Mouse (Mus musculus): ENCODE measurements around the gene Syt12. TPM values are rescaled to one million over a fixed set of nuclear protein-coding genes. Genes with fewer than 3 reads are reported as not detected.

Syt12 gene
- polyA plus RNA-seq, 1 experiment from 2014 or later, result 2.4 TPM

GRCm38 (mm10) chr19:4430091-4430620 is 47.1 kb downstream of the Syt12 start:
- H3K27me3 ChIP-seq (ENCODE audit: control insufficient read depth, insufficient read depth, low read length), result no peaks in the 10 kb centered on the region
- no peak overlapping the region for H3K4me2 ChIP-seq (replicated peaks; ENCODE audit: low read depth, low read length)
- H3K27ac ChIP-seq (ENCODE audit: low read depth, low read length), result no peak overlapping the region
- H3K4me3 ChIP-seq (ENCODE audit: low read length), result no peak overlapping the region
- no peaks in the 10 kb centered on the region for H3K9me3 ChIP-seq (ENCODE audit: control insufficient read depth, low read length)
- no peak overlapping the region for H3K9ac ChIP-seq (ENCODE audit: low read depth, low read length)
- no peaks in the 10 kb centered on the region for H3K4me1 ChIP-seq (ENCODE audit: control insufficient read depth, insufficient read depth, low read length)
- 94% methylated on average over 4 of the region's 4 CpGs for WGBS
- H3K36me3 ChIP-seq (ENCODE audit: control insufficient read depth, insufficient read depth, low read length), result peaks cover 38% of the 10 kb centered on the region
- no peak for ATAC-seq (ENCODE audit: low FRiP score, low TSS enrichment)

- no peaks in the 10 kb centered on the region for H3K27me3 ChIP-seq (ENCODE audit: control insufficient read depth, insufficient read depth, low read length)
- peaks cover 36% of the 10 kb centered on the region for H3K36me3 ChIP-seq (ENCODE audit: control insufficient read depth, insufficient read depth, low read length)
- H3K27ac ChIP-seq (ENCODE audit: low read depth, low read length), result no peak overlapping the region
- no peak overlapping the region for H3K9ac ChIP-seq (ENCODE audit: low read depth, low read length)
- H3K4me3 ChIP-seq (ENCODE audit: low read length), result no peak overlapping the region
- no peak overlapping the region for H3K4me2 ChIP-seq (replicated peaks; ENCODE audit: low read depth, low read length)
- no peaks in the 10 kb centered on the region for H3K4me1 ChIP-seq (ENCODE audit: control insufficient read depth, insufficient read depth, low read length)
- H3K9me3 ChIP-seq (ENCODE audit: control insufficient read depth, low read length), result no peaks in the 10 kb centered on the region
- ATAC-seq (ENCODE audit: low FRiP score, low TSS enrichment), result no peak
- WGBS, result 79% methylated on average over 19 of the region's 19 CpGs
Measured at GRCm38 (mm10) chr19:4425610-4426366, 51.5 kb downstream of the Syt12 start.

- Histone ChIP-seq H3K4me1 (ENCODE audit: control insufficient read depth, insufficient read depth, low read length) (no peaks in the 10 kb centered on the region), H3K27ac (ENCODE audit: low read depth, low read length) (no peak overlapping the region), H3K4me2 (replicated peaks; ENCODE audit: low read depth, low read length) (no peak overlapping the region), H3K9ac (ENCODE audit: low read depth, low read length) (no peak overlapping the region), H3K27me3 (ENCODE audit: control insufficient read depth, insufficient read depth, low read length) (no peaks in the 10 kb centered on the region), H3K36me3 (ENCODE audit: control insufficient read depth, insufficient read depth, low read length) (peaks cover 29% of the 10 kb centered on the region), H3K4me3 (ENCODE audit: low read length) (no peak overlapping the region), H3K9me3 (ENCODE audit: control insufficient read depth, low read length) (no peaks in the 10 kb centered on the region)
- WGBS, result 78% methylated on average over 3 of the region's 3 CpGs
- ATAC-seq (ENCODE audit: low FRiP score, low TSS enrichment), result no peak
Measured at GRCm38 (mm10) chr19:4423021-4423420, 54.2 kb downstream of the Syt12 start.

- Histone ChIP-seq H3K4me2 (replicated peaks; ENCODE audit: low read depth, low read length) (no peak overlapping the region), H3K9ac (ENCODE audit: low read depth, low read length) (no peak overlapping the region), H3K36me3 (ENCODE audit: control insufficient read depth, insufficient read depth, low read length) (peaks cover 26% of the 10 kb centered on the region), H3K4me1 (ENCODE audit: control insufficient read depth, insufficient read depth, low read length) (no peaks in the 10 kb centered on the region), H3K9me3 (ENCODE audit: control insufficient read depth, low read length) (no peaks in the 10 kb centered on the region), H3K27me3 (ENCODE audit: control insufficient read depth, insufficient read depth, low read length) (no peaks in the 10 kb centered on the region), H3K27ac (ENCODE audit: low read depth, low read length) (no peak overlapping the region), H3K4me3 (ENCODE audit: low read length) (no peak overlapping the region)
- no peak for ATAC-seq (ENCODE audit: low FRiP score, low TSS enrichment)
- 94% methylated on average over 3 of the region's 3 CpGs for WGBS
Measured at GRCm38 (mm10) chr19:4422581-4422980, 54.7 kb downstream of the Syt12 start.

GRCm38 (mm10) chr19:4420153-4420910 is 56.9 kb downstream of the Syt12 start:
- Histone ChIP-seq H3K4me1 (ENCODE audit: control insufficient read depth, insufficient read depth, low read length) (no peaks in the 10 kb centered on the region), H3K9me3 (ENCODE audit: control insufficient read depth, low read length) (no peaks in the 10 kb centered on the region), H3K4me3 (ENCODE audit: low read length) (no peak overlapping the region), H3K27me3 (ENCODE audit: control insufficient read depth, insufficient read depth, low read length) (no peaks in the 10 kb centered on the region), H3K27ac (ENCODE audit: low read depth, low read length) (no peak overlapping the region), H3K4me2 (replicated peaks; ENCODE audit: low read depth, low read length) (no peak overlapping the region), H3K9ac (ENCODE audit: low read depth, low read length) (no peak overlapping the region), H3K36me3 (ENCODE audit: control insufficient read depth, insufficient read depth, low read length) (peaks cover 13% of the 10 kb centered on the region)
- no peak for ATAC-seq (ENCODE audit: low FRiP score, low TSS enrichment)
- WGBS, result 86% methylated on average over 8 of the region's 8 CpGs

- Histone ChIP-seq H3K36me3 (ENCODE audit: control insufficient read depth, insufficient read depth, low read length) (peaks cover 7% of the 10 kb centered on the region; the same call in 1 of the 2 replicates), H3K27me3 (ENCODE audit: control insufficient read depth, insufficient read depth, low read length) (no peaks in the 10 kb centered on the region), H3K9me3 (ENCODE audit: control insufficient read depth, low read length) (no peaks in the 10 kb centered on the region), H3K4me1 (ENCODE audit: control insufficient read depth, insufficient read depth, low read length) (no peaks in the 10 kb centered on the region), H3K4me3 (ENCODE audit: low read length) (no peak overlapping the region), H3K9ac (ENCODE audit: low read depth, low read length) (no peak overlapping the region), H3K27ac (ENCODE audit: low read depth, low read length) (no peak overlapping the region), H3K4me2 (replicated peaks; ENCODE audit: low read depth, low read length) (no peak overlapping the region)
- WGBS, result 93% methylated on average over 5 of the region's 5 CpGs
- ATAC-seq (ENCODE audit: low FRiP score, low TSS enrichment), result no peak
Measured at GRCm38 (mm10) chr19:4419711-4420110, 57.5 kb downstream of the Syt12 start.

GRCm38 (mm10) chr19:4417713-4418112 is 59.5 kb downstream of the Syt12 start:
- Histone ChIP-seq H3K9me3 (ENCODE audit: control insufficient read depth, low read length) (no peaks in the 10 kb centered on the region), H3K36me3 (ENCODE audit: control insufficient read depth, insufficient read depth, low read length) (no peaks in the 10 kb centered on the region; the same call in 1 of the 2 replicates), H3K4me2 (replicated peaks; ENCODE audit: low read depth, low read length) (no peak overlapping the region), H3K9ac (ENCODE audit: low read depth, low read length) (no peak overlapping the region), H3K4me1 (ENCODE audit: control insufficient read depth, insufficient read depth, low read length) (no peaks in the 10 kb centered on the region), H3K4me3 (ENCODE audit: low read length) (no peak overlapping the region), H3K27me3 (ENCODE audit: control insufficient read depth, insufficient read depth, low read length) (no peaks in the 10 kb centered on the region), H3K27ac (ENCODE audit: low read depth, low read length) (no peak overlapping the region)
- ATAC-seq (ENCODE audit: low FRiP score, low TSS enrichment), result no peak

- no peaks in the 10 kb centered on the region for H3K27me3 ChIP-seq (ENCODE audit: control insufficient read depth, insufficient read depth, low read length)
- 0 out of 2 replicates have a peak, but pooled peaks have one; percentile 46 for ATAC-seq (ENCODE audit: low FRiP score, low TSS enrichment)
- no peaks in the 10 kb centered on the region for H3K4me1 ChIP-seq (ENCODE audit: control insufficient read depth, insufficient read depth, low read length)
- no peak overlapping the region for H3K9ac ChIP-seq (ENCODE audit: low read depth, low read length)
- H3K27ac ChIP-seq (ENCODE audit: low read depth, low read length), result no peak overlapping the region
- no peaks in the 10 kb centered on the region for H3K36me3 ChIP-seq (ENCODE audit: control insufficient read depth, insufficient read depth, low read length)
- H3K4me3 ChIP-seq (ENCODE audit: low read length), result no peak overlapping the region
- 0% methylated on average over 1 of the region's 1 CpGs for WGBS
- no peaks in the 10 kb centered on the region for H3K9me3 ChIP-seq (ENCODE audit: control insufficient read depth, low read length)
- H3K4me2 ChIP-seq (replicated peaks; ENCODE audit: low read depth, low read length), result no peak overlapping the region
Measured at GRCm38 (mm10) chr19:4417183-4417582, 60.1 kb downstream of the Syt12 start.

- no peak overlapping the region for H3K27ac ChIP-seq (ENCODE audit: low read depth, low read length)
- no peaks in the 10 kb centered on the region for H3K27me3 ChIP-seq (ENCODE audit: control insufficient read depth, insufficient read depth, low read length)
- no peak overlapping the region for H3K4me2 ChIP-seq (replicated peaks; ENCODE audit: low read depth, low read length)
- WGBS, result 86% methylated on average over 1 of the region's 1 CpGs
- no peak overlapping the region for H3K9ac ChIP-seq (ENCODE audit: low read depth, low read length)
- H3K36me3 ChIP-seq (ENCODE audit: control insufficient read depth, insufficient read depth, low read length), result no peaks in the 10 kb centered on the region
- H3K4me3 ChIP-seq (ENCODE audit: low read length), result no peak overlapping the region
- no peak for ATAC-seq (ENCODE audit: low FRiP score, low TSS enrichment)
- H3K9me3 ChIP-seq (ENCODE audit: control insufficient read depth, low read length), result no peaks in the 10 kb centered on the region
- no peaks in the 10 kb centered on the region for H3K4me1 ChIP-seq (ENCODE audit: control insufficient read depth, insufficient read depth, low read length)
Measured at GRCm38 (mm10) chr19:4414631-4415030, 62.6 kb downstream of the Syt12 start.
